Mouse (Mus musculus) megakaryocyte progenitor cell, adult 5-6 weeks (primary cell): ENCODE measurements around the gene Tent5a. TPM values are rescaled to one million over a fixed set of nuclear protein-coding genes. Genes with fewer than 3 reads are reported as not detected.

ENCODE experiments used
- ATAC-seq: replicated peaks from 2 replicates; pipeline ENCODE4 v1.8.0; 2016; ENCODE audit warnings: mild to moderate bottlenecking, moderate TSS enrichment, inconsistent platforms; ENCODE audit not compliant: poor library complexity
- total RNA-seq, 2 experiments: library from RNA; stranded (forward) in 1 of 2; stranded (reverse) in 1 of 2; fragments of 157-497, 149-512 nt in 1 of 2; fragments of 200-1000 nt in 1 of 2; gene quantifications; 2 replicates each; pipeline versions ENCODE4 v1.2.3 to v1.2.4; 2015 to 2017

Tent5a gene
- total RNA-seq, 2 experiments from 2014 or later, result 41.2 to 69.3 TPM

DNA sequence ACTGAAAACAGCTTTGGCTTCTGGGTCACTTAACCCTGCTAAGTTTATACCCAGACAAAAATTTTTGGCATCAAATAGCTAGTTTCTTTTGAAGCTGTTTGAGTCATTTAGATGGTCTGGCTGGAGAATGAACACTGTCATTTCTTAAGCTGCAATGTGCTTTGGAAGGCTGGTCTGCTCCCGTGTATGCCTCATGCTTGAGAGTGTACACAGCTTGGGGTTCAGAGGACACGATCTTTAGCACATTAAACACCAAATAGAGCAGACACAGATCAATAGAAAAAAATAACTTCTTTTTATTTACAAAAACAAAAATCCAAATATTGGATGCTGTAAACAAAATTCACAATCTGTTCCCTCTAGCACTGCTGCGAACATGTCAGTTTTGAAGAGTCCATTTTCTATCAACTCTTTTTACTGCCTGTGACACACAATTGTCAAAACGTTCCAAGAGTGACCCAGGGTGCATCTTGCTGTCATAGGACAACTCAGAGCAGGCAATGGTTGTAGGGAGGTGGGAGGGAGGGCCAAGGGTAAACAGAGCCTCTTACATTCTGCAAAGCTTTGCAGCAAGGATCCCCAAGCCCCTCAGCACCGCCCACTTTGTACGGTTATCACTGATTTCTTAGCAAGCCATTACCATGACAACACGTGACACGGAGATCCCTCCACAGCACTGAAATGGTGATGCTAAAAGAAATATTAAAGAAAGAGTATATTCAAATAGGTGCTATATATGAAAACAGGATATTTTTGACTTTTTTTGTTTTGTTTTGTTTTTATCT, 6.8 kb downstream of the Tent5a start:
- ATAC-seq, result no peak

DNA sequence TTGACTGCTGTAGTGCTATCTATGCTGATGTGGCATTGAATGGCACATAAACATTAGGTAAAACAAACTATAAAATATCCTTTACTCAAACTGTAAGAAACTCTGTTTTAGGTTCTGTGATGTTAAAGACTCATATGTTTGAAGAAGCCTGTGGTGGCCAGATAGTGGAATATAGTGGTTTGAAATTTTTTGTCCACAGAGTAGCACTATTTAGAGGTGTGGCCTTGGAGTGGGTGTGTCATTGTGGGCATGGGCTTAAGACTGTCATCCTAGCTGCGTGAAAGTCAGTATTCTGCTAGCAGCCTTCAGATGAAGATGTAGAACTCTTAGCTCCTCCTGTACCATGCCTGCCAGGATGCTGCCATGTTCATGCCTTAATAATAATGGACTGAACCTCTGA, 11.0 kb downstream of the Tent5a start:
- ATAC-seq, result peak; percentile 79

DNA sequence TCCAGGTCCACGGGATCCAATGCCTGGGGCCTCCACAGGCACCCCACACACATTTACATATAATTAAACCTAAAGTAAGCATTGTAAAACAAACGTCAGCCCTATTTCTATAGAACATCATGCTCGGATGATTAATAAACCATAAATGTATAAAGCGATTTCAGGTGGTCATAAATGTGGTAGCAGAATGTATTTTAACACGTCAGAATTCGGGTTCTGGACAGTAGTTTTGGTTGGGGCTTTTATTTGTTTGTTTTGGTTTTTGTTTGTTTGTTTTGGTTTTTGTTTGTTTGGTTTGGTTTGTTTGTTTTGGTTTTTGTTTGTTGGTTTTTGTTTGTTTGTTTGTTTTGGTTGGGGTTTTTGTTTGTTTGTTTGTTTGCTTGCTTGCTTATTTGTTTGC, 14.7 kb downstream of the Tent5a start, which contains the start of gene Gm11114:
TSS of gene Gm11114 (plus strand) at position 301 of the 400 bp plus-strand sequence.
- ATAC-seq, result no peak

DNA sequence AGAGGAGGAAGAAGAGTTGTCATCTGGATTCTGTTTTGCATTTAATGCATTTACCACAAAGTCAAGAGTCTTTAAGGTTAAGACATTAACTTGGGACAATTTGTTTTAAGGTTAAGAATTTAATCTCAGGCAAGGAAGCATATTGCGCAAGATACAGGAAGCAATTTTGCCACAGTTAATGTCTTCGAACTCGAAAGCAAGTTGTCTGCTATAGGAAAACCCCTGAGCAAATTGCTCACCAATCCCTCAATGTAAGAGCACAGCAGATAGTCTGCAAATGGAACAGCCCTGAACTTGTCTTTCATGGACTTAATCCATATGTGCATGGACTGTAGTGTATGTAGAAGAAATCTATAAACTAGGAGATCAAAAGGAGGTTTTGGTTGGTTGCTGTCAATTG, 23.8 kb downstream of the Tent5a start:
- ATAC-seq, result 0 out of 2 replicates have a peak, but pooled peaks have one; percentile 34

DNA sequence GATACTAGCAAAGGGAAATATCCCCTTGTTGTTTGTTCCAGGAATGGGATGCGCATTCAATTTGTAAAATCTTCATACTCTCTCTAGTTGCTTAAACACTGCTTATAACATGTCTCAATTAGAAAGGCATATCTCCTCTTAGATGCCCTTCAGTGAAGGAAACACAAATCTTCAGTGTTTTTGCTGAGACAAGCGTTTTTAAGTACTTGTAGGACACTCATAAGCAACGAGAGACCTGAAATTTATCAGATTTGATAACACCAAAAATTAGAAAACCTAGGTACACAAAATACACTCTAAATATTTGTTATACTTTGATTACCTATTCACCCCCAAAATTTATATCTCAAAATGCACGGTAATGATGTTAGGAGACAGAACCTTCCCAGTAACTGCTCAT, 24.3 kb downstream of the Tent5a start:
- ATAC-seq, result no peak

DNA sequence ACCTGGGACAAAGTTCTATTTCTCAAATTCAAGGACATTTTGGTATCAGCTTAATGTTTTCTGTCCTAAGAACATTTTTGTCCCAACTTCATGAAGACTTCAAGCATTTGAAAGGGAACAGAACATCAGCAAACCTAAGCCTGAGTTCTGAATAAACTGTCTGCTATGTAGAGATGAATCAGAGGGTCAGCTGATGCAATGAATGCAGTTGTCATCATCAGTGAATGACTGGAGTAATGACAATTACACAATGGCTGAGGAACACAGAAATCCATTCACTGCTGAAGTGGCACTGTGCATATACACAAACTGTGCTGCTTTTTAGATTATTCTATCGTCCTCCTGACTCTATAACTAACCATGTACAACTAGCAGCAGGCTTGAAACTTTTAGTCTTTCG, 53.0 kb downstream of the Tent5a start:
- ATAC-seq, result no peak

Other genes starting within 250 kb of the Tent5a start
- gene Gm11114, start 14.6 kb downstream of the Tent5a start, total RNA-seq (2015), result not detected in 2 replicates
- not detected in 2 replicates for gene Gm11114, start 14.6 kb downstream of the Tent5a start, total RNA-seq (2017)